ENCODE assay signal across 7 mouse cellular contexts in genomic region chr1:189921568-189921817, GRCm38 (mm10). TPM values are rescaled to one million over a fixed set of nuclear protein-coding genes. Genes with fewer than 3 reads are reported as not detected.
DNase-seq lines count a peak whose midpoint lies in the region; ATAC-seq and TF ChIP-seq lines count a peak whose summit lies in the region.

No protein-coding gene starts in this region.

- H3K27me3 ChIP-seq in megakaryocyte, embryonic 14.5 days (replicated peaks): peaks cover 2% of the 10 kb centered on the region
- H3K27me3 ChIP-seq in forebrain, embryonic 11.5 days (ENCODE audit: control insufficient read depth, insufficient read depth, low read length): peaks cover 4% of the 10 kb centered on the region; the same call in 1 of the 2 replicates
- H3K27me3 ChIP-seq in limb, embryonic 14.5 days (ENCODE audit: control insufficient read depth, insufficient read depth, low read length): no peaks in the 10 kb centered on the region
- no peaks in the 10 kb centered on the region for H3K27me3 ChIP-seq in stomach, embryonic 15.5 days (replicated peaks)

- TF ChIP-seq POLR2A in limb, embryonic 14.5 days (IDR thresholded peaks at IDR 0.05; ENCODE audit: borderline replicate concordance, extremely low read depth, insufficient read depth, insufficient read length): no peak

- no peak overlapping the region for H3K27ac ChIP-seq in forebrain, embryonic 11.5 days (ENCODE audit: low read depth, low read length)
- H3K27ac ChIP-seq in limb, embryonic 14.5 days (replicated peaks; ENCODE audit: low read depth, low read length): no peak overlapping the region
- 0 out of 2 replicates have a peak overlapping the region, but pooled peaks have one; percentile 59 for H3K27ac ChIP-seq in stomach, embryonic 15.5 days

- ATAC-seq in megakaryocyte, adult 5-6 weeks (ENCODE audit: poor library complexity, severe bottlenecking): no peak
- peak; percentile 29 for ATAC-seq in forebrain, embryonic 11.5 days (replicated peaks; ENCODE audit: low FRiP score)
- no peak for ATAC-seq in limb, embryonic 14.5 days (ENCODE audit: low FRiP score, low read depth)
- ATAC-seq in stomach, embryonic 15.5 days (ENCODE audit: insufficient read depth, low FRiP score, low read depth): no peak
- no peak for ATAC-seq in monocyte, adult 5-6 weeks (replicated peaks; ENCODE audit: insufficient number of reproducible peaks, low FRiP score, low TSS enrichment, poor library complexity, severe bottlenecking)

- no peaks in the 10 kb centered on the region for H3K9me3 ChIP-seq in megakaryocyte, embryonic 14.5 days
- no peaks in the 10 kb centered on the region for H3K9me3 ChIP-seq in forebrain, embryonic 11.5 days (ENCODE audit: control insufficient read depth, low read length)
- no peaks in the 10 kb centered on the region for H3K9me3 ChIP-seq in limb, embryonic 14.5 days (ENCODE audit: control insufficient read depth, low read length)
- H3K9me3 ChIP-seq in stomach, embryonic 15.5 days: no peaks in the 10 kb centered on the region

- H3K36me3 ChIP-seq in megakaryocyte, embryonic 14.5 days (replicated peaks; ENCODE audit: low read length): no peaks in the 10 kb centered on the region
- H3K36me3 ChIP-seq in forebrain, embryonic 11.5 days (ENCODE audit: control insufficient read depth, insufficient read depth, low read length): no peaks in the 10 kb centered on the region
- H3K36me3 ChIP-seq in limb, embryonic 14.5 days (ENCODE audit: control insufficient read depth, insufficient read depth, low read length): no peaks in the 10 kb centered on the region
- no peaks in the 10 kb centered on the region for H3K36me3 ChIP-seq in stomach, embryonic 15.5 days

- no peak for DNase-seq in forebrain, embryonic 11.5 days (ENCODE audit: low spot score)
- no peak for DNase-seq in limb, embryonic 14.5 days (ENCODE audit: low spot score)
- no peak for DNase-seq in layer of hippocampus, postnatal 36 days

- peaks cover 55% of the 10 kb centered on the region for H3K4me1 ChIP-seq in megakaryocyte, embryonic 14.5 days
- peaks cover 8% of the 10 kb centered on the region; the same call in 1 of the 2 replicates for H3K4me1 ChIP-seq in forebrain, embryonic 11.5 days (replicated peaks; ENCODE audit: control insufficient read depth, insufficient read depth, low read length)
- H3K4me1 ChIP-seq in limb, embryonic 14.5 days (ENCODE audit: control insufficient read depth, insufficient read depth, low read length): peaks cover 16% of the 10 kb centered on the region
- peaks cover 18% of the 10 kb centered on the region for H3K4me1 ChIP-seq in stomach, embryonic 15.5 days

- 9% methylated on average over 4 of the region's 4 CpGs for WGBS in forebrain, embryonic 11.5 days
- WGBS in limb, embryonic 14.5 days: 2% methylated on average over 4 of the region's 4 CpGs
- WGBS in stomach, embryonic 15.5 days: 6% methylated on average over 4 of the region's 4 CpGs

- peak overlapping the region; percentile 93 for H3K4me2 ChIP-seq in forebrain, embryonic 11.5 days (ENCODE audit: low read depth, low read length, severe bottlenecking)
- peak overlapping the region; percentile 98 for H3K4me2 ChIP-seq in limb, embryonic 14.5 days (replicated peaks; ENCODE audit: low read depth, low read length, severe bottlenecking)
- H3K4me2 ChIP-seq in stomach, embryonic 15.5 days: peak overlapping the region; percentile 88

- peak overlapping the region; percentile 97 for H3K4me3 ChIP-seq in megakaryocyte, embryonic 14.5 days (replicated peaks)
- H3K4me3 ChIP-seq in forebrain, embryonic 11.5 days (ENCODE audit: low read depth, low read length): peak overlapping the region; percentile 71
- peak overlapping the region; percentile 78 for H3K4me3 ChIP-seq in limb, embryonic 14.5 days (replicated peaks; ENCODE audit: low read length)
- H3K4me3 ChIP-seq in stomach, embryonic 15.5 days (replicated peaks): peak overlapping the region; percentile 70

- peak overlapping the region; percentile 81 for H3K9ac ChIP-seq in forebrain, embryonic 11.5 days (ENCODE audit: low read length)
- H3K9ac ChIP-seq in limb, embryonic 14.5 days (ENCODE audit: low read depth, low read length, severe bottlenecking): peak overlapping the region; percentile 87
- peak overlapping the region; percentile 70; the same call in 1 of the 2 replicates for H3K9ac ChIP-seq in stomach, embryonic 15.5 days

RNA-seq across cellular contexts. Expression of gene Smyd2, which starts 0.7 kb away (rescaled TPM):
- 8.2 and 15.2 TPM in 2 replicates for polyA plus RNA-seq in megakaryocyte, embryonic 14.5 days (2012; ENCODE audit: insufficient read depth, low replicate concordance)
- 16.7 and 18.6 TPM in 2 replicates for total RNA-seq in megakaryocyte, adult 5-6 weeks (2015)
- total RNA-seq in megakaryocyte, adult 5-6 weeks (2017): 19.2 and 26.3 TPM in 2 replicates
- 43.1 and 46.0 TPM in 2 replicates for polyA plus RNA-seq in forebrain, embryonic 11.5 days (2014; fragmentation: Nextera tagmentation; extraction: Ambion mirVana)
- polyA plus RNA-seq in limb, embryonic 14.5 days (2012; rRNA removed): 105 and 108 TPM in 2 replicates
- polyA plus RNA-seq in limb, embryonic 14.5 days (2014; fragmentation: Nextera tagmentation; extraction: Ambion mirVana): 89.5 and 94.5 TPM in 2 replicates
- polyA plus RNA-seq in stomach, embryonic 15.5 days (2015; fragmentation: Nextera tagmentation; extraction: Ambion mirVana): 93.1 and 102 TPM in 2 replicates
- total RNA-seq in monocyte, adult 5-6 weeks (2017): 0.76 to 3.5 TPM (median 0.96 TPM) in 3 replicates
- total RNA-seq in layer of hippocampus, postnatal 36 days (2021): 10 to 100 TPM; 74.5 to 77.0 TPM
